Mouse (Mus musculus) midbrain, embryonic 11.5 days (tissue): ENCODE results near the gene Emc10. TPM values are rescaled to one million over a fixed set of nuclear protein-coding genes. Genes with fewer than 3 reads are reported as not detected.

Experiments used
- ATAC-seq: fragments of 200-750 bp; cut with Nextera tagmentation; 2 replicates; pipeline ENCODE4 v1.8.0; 2017; ENCODE audit warnings: moderate TSS enrichment, moderate library complexity; ENCODE audit not compliant: low FRiP score
- DNase-seq: peaks from one replicate; pipeline ENCODE4 v3.0.0; 2015; ENCODE audit warnings: low spot score; ENCODE audit errors: missing footprints
- H3K27ac ChIP-seq: fragments of 300-500 bp; sonication (generic); 2 replicates; pipeline ENCODE4 v1.5.1; 2014; ENCODE audit warnings: low read depth, low read length
- H3K27me3 ChIP-seq: fragments of 300-500 bp; sonication (generic); 2 replicates; pipeline ENCODE4 v1.6.1; 2014; ENCODE audit warnings: mild to moderate bottlenecking, low read length, moderate library complexity, mixed read lengths; ENCODE audit not compliant: control insufficient read depth, insufficient read depth
- H3K36me3 ChIP-seq: fragments of 300-500 bp; sonication (generic); 2 replicates; pipeline ENCODE4 v1.6.1; 2014; ENCODE audit warnings: mild to moderate bottlenecking, low read length, moderate library complexity, mixed read lengths; ENCODE audit not compliant: control insufficient read depth, insufficient read depth
- H3K4me1 ChIP-seq: fragments of 300-500 bp; sonication (generic); 2 replicates; pipeline ENCODE4 v1.6.1; 2014; ENCODE audit warnings: low read length; ENCODE audit not compliant: control insufficient read depth, insufficient read depth
- H3K4me2 ChIP-seq: fragments of 300-500 bp; sonication (generic); 2 replicates; pipeline ENCODE4 v1.6.1; 2014; ENCODE audit warnings: mild to moderate bottlenecking, moderate library complexity
- H3K4me3 ChIP-seq: fragments of 300-500 bp; sonication (generic); 2 replicates; pipeline ENCODE4 v1.5.1; 2014; ENCODE audit warnings: low read depth, low read length
- H3K9ac ChIP-seq: fragments of 300-500 bp; sonication (generic); 2 replicates; pipeline ENCODE4 v1.6.1; 2014; ENCODE audit warnings: low read length
- H3K9me3 ChIP-seq: fragments of 300-500 bp; sonication (generic); 2 replicates; pipeline ENCODE4 v1.6.1; 2016; ENCODE audit warnings: low read length; ENCODE audit not compliant: control insufficient read depth
- WGBS: fragments of 180-500 bp; shearing (Covaris S2); extraction: QIAGEN DNeasy Blood & Tissue Kit; methylation state at CpG from one replicate; pipeline ENCODE4 v1.1.7; 2014; 5-methylcytosine and 5-hydroxymethylcytosine counted together
- polyA plus RNA-seq: library from polyadenylated mRNA; unstranded; fragments of >200 nt; fragmentation: Nextera tagmentation; extraction: Ambion mirVana; gene quantifications from 2 replicates; pipeline ENCODE4 v1.2.1, GENCODE M21; 2014

Gene Emc10
- polyA plus RNA-seq, 1 experiment from 2014 or later = 99.3 TPM

DNA sequence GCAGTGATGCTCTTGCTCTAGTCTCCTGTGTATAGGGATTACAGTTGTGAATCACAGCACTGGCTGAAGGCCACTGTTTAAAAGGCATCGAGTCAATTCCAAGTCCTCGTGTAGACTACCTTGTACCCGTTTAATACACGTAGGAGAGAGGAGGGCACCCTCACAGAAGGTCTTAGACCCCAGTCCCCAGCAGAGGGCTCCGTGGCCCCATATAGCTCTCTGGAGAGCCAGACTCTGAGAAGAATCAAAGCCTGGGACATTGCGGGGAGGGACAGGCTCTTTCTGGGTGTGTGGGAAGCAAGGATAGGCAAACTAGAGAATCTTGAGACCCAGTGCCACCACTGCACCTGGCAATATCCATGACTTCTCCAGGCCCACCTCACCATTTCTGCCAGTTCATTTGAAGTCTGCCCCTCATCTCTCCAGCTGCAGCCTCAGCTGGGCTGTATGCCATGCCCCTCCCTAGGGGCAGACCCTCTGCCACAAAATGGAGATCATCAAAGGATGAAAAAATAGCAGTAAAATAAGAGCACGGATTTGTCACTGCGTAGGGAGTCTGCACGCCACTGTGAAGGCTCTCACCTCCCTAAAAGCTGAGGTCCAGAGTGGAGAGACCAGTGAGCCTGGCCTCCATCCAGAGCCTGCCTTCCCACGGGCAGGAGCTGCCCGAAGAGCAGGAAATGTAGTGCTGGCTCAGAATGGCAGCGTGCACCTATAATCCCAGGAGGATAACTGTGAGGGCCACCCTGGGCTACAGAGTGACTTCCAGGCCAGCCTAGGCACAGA, 50.1 kb downstream of the Emc10 start:
- no peak overlapping the region for H3K4me3 ChIP-seq
- H3K4me1 ChIP-seq = peaks cover 23% of the 10 kb centered on the region
- DNase-seq (peak; percentile 78), ATAC-seq (no peak)
- peaks cover 10% of the 10 kb centered on the region for H3K36me3 ChIP-seq
- H3K27me3 ChIP-seq = peaks cover 5% of the 10 kb centered on the region
- H3K4me2 ChIP-seq = no peak overlapping the region
- no peak overlapping the region for H3K27ac ChIP-seq
- WGBS = 66% methylated on average over 12 of the region's 12 CpGs
- H3K9me3 ChIP-seq = no peaks in the 10 kb centered on the region
- H3K9ac ChIP-seq = no peak overlapping the region

DNA sequence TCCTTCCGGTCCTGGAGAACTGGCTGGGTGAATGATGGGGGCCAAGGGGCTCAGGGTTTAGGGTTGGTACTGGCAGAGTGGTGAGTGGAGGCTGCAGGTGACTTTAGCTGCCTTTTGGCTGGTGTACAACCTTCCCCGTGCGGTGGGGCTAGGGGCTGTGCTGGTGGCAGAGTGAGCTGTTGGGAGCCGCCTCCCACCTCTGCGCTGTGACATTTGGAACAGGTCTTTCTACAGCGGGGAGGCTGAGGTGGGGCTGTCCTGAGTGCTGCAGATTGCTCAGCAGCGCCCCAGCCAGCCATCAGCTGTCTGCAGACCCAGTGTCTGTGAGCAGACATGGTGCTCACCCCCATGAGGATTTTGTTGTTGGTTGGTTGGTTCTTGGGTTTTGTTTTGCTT, 50.8 kb downstream of the Emc10 start:
- WGBS = 42% methylated on average over 7 of the region's 7 CpGs
- 0 out of 2 replicates have a peak overlapping the region, but pooled peaks have one; percentile 3 for H3K4me2 ChIP-seq
- H3K4me1 ChIP-seq = peaks cover 23% of the 10 kb centered on the region
- H3K4me3 ChIP-seq = no peak overlapping the region; the same call in 1 of the 2 replicates
- no peak overlapping the region for H3K9ac ChIP-seq
- ATAC-seq = no peak
- peaks cover 10% of the 10 kb centered on the region for H3K36me3 ChIP-seq
- no peak for DNase-seq
- no peaks in the 10 kb centered on the region for H3K9me3 ChIP-seq
- H3K27me3 ChIP-seq = peaks cover 5% of the 10 kb centered on the region
- no peak overlapping the region for H3K27ac ChIP-seq

DNA sequence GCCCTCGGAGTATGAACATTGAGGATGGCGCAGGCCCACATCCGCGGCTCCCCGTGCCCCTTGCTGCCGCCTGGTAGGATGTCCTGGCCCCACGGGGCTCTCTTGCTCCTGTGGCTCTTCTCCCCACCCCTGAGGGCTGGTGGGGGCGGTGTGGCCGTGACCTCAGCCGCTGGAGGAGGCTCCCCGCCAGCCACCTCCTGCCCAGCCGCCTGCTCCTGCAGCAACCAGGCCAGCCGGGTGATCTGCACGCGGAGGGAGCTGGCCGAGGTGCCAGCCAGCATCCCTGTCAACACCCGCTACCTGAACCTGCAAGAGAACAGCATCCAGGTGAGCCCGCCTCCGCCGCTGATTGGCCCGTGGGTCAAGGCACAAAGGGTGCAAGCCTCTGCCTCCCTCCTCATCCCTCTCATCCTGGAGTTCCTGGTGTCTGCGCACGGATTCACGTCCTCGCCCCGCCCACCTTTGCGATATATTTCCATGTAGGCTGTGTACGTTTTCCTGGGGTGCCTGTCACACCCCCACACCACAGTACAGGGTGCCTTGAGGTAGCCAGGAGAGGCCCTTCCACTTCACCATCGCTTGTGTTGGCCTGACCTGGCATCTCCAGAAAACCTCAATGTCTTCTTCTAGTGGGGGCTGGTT, 51.3 kb downstream of the Emc10 start:
- no peaks in the 10 kb centered on the region for H3K9me3 ChIP-seq
- no peak overlapping the region for H3K4me3 ChIP-seq
- peaks cover 5% of the 10 kb centered on the region for H3K27me3 ChIP-seq
- H3K4me1 ChIP-seq = peaks cover 23% of the 10 kb centered on the region
- DNase-seq (no peak), ATAC-seq (no peak)
- H3K4me2 ChIP-seq = peak overlapping the region; percentile 92; the same call in 1 of the 2 replicates
- peaks cover 10% of the 10 kb centered on the region for H3K36me3 ChIP-seq
- H3K27ac ChIP-seq = no peak overlapping the region
- 34% methylated on average over 29 of the region's 29 CpGs for WGBS
- no peak overlapping the region for H3K9ac ChIP-seq

DNA sequence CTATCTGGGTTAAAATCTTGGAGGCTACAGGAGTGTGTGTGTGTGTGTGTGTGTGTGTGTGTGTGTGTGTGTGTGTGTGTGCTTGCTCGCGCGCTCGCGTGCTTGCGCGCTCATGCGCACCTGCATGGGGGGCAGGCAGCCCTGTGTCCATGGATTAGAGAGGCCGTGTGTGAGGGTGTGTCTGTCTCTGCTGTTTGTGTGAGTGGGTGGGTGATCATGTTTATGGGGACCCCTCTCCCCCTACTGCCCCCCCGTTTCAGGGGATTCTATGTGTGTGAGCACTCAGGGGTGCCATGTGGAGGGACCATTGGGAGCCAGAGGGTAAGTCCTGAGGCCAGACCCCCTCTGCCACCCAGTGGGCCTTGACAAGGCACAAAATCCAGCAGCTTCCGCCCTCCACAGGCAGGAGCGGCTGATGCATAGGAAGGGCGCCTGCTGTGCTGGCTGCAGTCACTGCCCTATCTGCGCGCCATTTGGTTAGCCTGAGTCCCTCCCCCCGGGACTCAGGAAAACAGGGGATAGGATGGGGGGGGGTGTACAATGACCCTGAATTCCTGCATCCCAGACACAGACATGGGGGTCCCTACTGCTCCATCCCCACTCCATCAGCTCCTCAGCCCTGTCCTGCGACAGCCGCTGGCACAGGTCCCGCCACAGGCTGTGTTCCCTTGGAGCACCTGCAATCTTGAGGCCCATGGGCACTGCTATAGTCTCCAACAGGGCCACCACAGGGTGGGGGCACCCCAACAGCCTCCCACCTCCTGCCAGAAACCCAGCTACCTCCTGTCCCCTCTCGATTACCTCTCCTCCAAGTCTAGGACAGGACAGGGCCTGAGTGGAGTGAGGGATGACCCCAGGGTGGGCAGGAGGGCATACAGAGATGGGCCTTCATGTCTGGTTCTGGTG, 52.8 kb downstream of the Emc10 start:
- peak overlapping the region; percentile 95 for H3K9ac ChIP-seq
- DNase-seq (peak; percentile 95), ATAC-seq (peak; percentile 56)
- peak overlapping the region; percentile 53 for H3K4me3 ChIP-seq
- peaks cover 3% of the 10 kb centered on the region for H3K36me3 ChIP-seq
- H3K4me2 ChIP-seq = peak overlapping the region; percentile 92
- no peaks in the 10 kb centered on the region for H3K9me3 ChIP-seq
- peak overlapping the region; percentile 88 for H3K27ac ChIP-seq
- peaks cover 5% of the 10 kb centered on the region for H3K27me3 ChIP-seq
- 8% methylated on average over 20 of the region's 20 CpGs for WGBS
- H3K4me1 ChIP-seq = peaks cover 23% of the 10 kb centered on the region

DNA sequence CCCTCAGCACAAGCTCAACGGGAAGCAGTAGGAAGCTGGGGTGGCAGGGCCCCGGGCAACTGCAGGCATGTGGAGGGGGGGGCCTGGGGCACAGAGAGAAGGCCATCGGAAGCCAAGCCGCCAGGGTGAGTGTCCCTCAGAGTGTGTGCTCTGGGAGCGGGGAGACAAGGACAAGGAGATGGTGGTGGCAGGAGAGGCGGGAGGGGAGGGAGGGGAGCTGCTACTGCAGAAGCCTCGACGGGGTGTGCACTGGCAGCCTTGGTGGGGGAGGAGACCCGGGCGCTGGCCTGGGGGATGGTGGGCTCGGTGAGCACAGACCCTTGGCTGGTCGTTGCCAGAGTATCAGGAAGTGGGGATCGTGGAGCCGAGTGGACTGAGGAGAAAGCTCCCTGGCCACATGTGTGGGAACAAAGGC, 53.9 kb downstream of the Emc10 start:
- peak; percentile 94 for DNase-seq
- Histone ChIP-seq H3K36me3 (peaks cover 3% of the 10 kb centered on the region), H3K4me3 (peak overlapping the region; percentile 53), H3K4me1 (peaks cover 23% of the 10 kb centered on the region), H3K27me3 (peaks cover 5% of the 10 kb centered on the region), H3K4me2 (peak overlapping the region; percentile 92), H3K9me3 (no peaks in the 10 kb centered on the region), H3K9ac (peak overlapping the region; percentile 95), H3K27ac (peak overlapping the region; percentile 88)
- 0% methylated on average over 12 of the region's 14 CpGs for WGBS
- ATAC-seq = peak; percentile 49

DNA sequence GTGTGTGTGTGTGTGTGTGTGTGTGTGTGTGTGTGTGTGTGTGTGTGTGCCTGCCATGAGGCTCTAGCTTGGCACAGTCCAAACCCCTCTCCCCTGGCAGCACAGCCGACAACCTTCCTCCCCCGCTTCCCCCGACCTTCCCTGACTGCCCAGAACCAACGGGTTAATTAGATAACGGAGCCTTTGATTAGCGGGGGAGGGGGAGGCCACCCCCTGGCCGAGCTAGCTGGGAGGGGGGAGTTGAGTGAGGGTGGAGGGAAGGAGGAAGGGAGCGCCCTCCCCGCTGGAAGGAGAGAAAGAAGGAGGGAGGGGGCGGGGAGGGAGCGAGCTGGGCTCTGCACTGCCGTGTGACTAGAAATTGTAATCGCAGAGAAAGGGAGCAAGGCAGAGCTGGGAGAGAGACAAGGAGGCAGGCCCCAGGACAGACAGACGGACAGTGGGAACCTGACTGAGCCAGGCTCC, 54.6 kb downstream of the Emc10 start:
- Histone ChIP-seq H3K4me2 (peak overlapping the region; percentile 92), H3K9ac (peak overlapping the region; percentile 95), H3K27ac (peak overlapping the region; percentile 88), H3K4me1 (peaks cover 23% of the 10 kb centered on the region), H3K9me3 (no peaks in the 10 kb centered on the region), H3K4me3 (peak overlapping the region; percentile 53), H3K27me3 (peaks cover 5% of the 10 kb centered on the region), H3K36me3 (no peaks in the 10 kb centered on the region)
- under 1% methylated on average over 14 of the region's 14 CpGs for WGBS
- peak; percentile 65 for ATAC-seq
- DNase-seq = peak; percentile 94

DNA sequence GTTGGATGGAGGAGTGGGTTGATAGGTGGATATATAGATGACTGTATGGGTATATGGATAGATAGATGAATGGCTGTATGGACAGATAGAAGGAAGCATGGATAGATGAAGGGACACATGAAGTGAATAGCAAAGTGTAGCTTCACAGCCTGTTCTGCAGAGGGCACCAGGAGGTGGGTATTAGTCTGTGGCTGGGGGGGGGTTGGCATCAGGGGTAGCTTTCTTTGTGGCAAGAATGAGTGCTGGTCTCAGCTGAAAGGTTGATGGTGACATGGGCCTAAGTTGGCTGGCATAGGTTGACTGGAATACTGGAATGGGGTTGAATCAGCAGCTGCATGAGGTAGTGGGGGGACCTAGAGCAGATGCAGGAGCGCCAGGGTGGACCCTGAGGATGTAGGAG, 55.1 kb downstream of the Emc10 start:
- Histone ChIP-seq H3K27me3 (peaks cover 5% of the 10 kb centered on the region), H3K4me1 (peaks cover 23% of the 10 kb centered on the region), H3K4me3 (peak overlapping the region; percentile 53; the same call in 1 of the 2 replicates), H3K9ac (peak overlapping the region; percentile 95; the same call in 1 of the 2 replicates), H3K27ac (peak overlapping the region; percentile 88), H3K4me2 (peak overlapping the region; percentile 92), H3K36me3 (no peaks in the 10 kb centered on the region), H3K9me3 (no peaks in the 10 kb centered on the region)
- ATAC-seq (no peak), DNase-seq (no peak)
- WGBS = 17% methylated on average over 1 of the region's 1 CpGs

DNA sequence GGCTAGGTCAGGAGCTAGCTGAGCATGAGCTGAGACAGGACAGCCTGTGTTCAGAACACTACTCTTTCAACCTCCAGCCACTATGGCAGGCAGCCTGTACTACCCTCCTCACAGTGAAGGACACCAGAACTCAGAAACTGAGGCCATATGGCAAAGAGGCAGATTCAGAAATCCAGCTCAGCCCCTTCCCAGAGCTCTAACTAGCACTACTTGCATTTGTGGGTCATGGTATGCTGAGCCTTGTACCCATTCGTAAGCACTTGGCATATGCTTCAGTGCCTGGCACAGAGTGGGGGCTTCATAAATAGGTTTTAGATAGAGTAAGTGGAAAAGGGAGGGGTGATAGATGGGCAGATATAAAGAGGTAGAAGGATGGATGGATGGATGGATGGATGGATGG, 55.9 kb downstream of the Emc10 start:
- WGBS = 86% methylated on average over 1 of the region's 1 CpGs
- DNase-seq (no peak), ATAC-seq (no peak)
- Histone ChIP-seq H3K27me3 (peaks cover 5% of the 10 kb centered on the region), H3K4me3 (no peak overlapping the region), H3K4me2 (no peak overlapping the region), H3K27ac (no peak overlapping the region), H3K9me3 (no peaks in the 10 kb centered on the region), H3K4me1 (peaks cover 23% of the 10 kb centered on the region), H3K36me3 (no peaks in the 10 kb centered on the region), H3K9ac (no peak overlapping the region)
